Mouse (Mus musculus): ENCODE results near the gene Tnip2. TPM values are rescaled to one million over a fixed set of nuclear protein-coding genes. Genes with fewer than 3 reads are reported as not detected.

Gene Tnip2
- polyA plus RNA-seq (2017; shearing (Covaris generic)), result 22.1 TPM

GRCm38 (mm10) chr5:34513466-34514217 is at the start of gene Tnip2:
TSS of gene Tnip2 (minus strand) at chr5:34513991.

GRCm38 (mm10) chr5:34525663-34526476 is 12.1 kb upstream of the Tnip2 start, which contains the start of gene Sh3bp2:
TSS of gene Sh3bp2 (plus strand) at chr5:34525838.

Other genes starting within 250 kb of the Tnip2 start
- 3.8 TPM for gene Zfyve28, start 225.5 kb downstream of the Tnip2 start, polyA plus RNA-seq (2017; shearing (Covaris generic))
- gene Cfap99, start 225.4 kb downstream of the Tnip2 start, polyA plus RNA-seq (2017; shearing (Covaris generic)), result not detected
- 167 TPM for gene Rnf4, start 177.7 kb downstream of the Tnip2 start, polyA plus RNA-seq (2017; shearing (Covaris generic))
- gene Fam193a, start 144.1 kb downstream of the Tnip2 start, polyA plus RNA-seq (2017; shearing (Covaris generic)), result 6.8 TPM
- 21.5 TPM for gene Sh3bp2, start 11.8 kb upstream of the Tnip2 start, polyA plus RNA-seq (2017; shearing (Covaris generic))
- 218 TPM for gene Add1, start 59.7 kb upstream of the Tnip2 start, polyA plus RNA-seq (2017; shearing (Covaris generic))
- gene Mfsd10, start 123.2 kb upstream of the Tnip2 start, polyA plus RNA-seq (2017; shearing (Covaris generic)), result 106 TPM
- 49.1 TPM for gene Nop14, start 146.2 kb upstream of the Tnip2 start, polyA plus RNA-seq (2017; shearing (Covaris generic))
- gene Grk4, start 146.4 kb upstream of the Tnip2 start, polyA plus RNA-seq (2017; shearing (Covaris generic)), result 6.2 TPM
- 6.9 TPM for gene Htt, start 247.7 kb upstream of the Tnip2 start, polyA plus RNA-seq (2017; shearing (Covaris generic))

Measured in CD4-positive, CD25-positive, alpha-beta regulatory T cell, adult 9 weeks (primary cell).